Mouse (Mus musculus) lung, embryonic 16.5 days (tissue): ENCODE data around the gene Sbpl. TPM values are rescaled to one million over a fixed set of nuclear protein-coding genes. Genes with fewer than 3 reads are reported as not detected.
"Not testable (repeated sequence)": the region's sequence is repeated elsewhere in the genome, so short reads cannot be mapped to it uniquely, and the experiment has no call there.

Experiments
- ATAC-seq: fragments of 200-750 bp; cut with Nextera tagmentation; 2 replicates; pipeline ENCODE4 v1.8.0; 2017; ENCODE audit warnings: low read depth, mild to moderate bottlenecking, moderate library complexity
- H3K27ac ChIP-seq: fragments of 300-500 bp; sonication (generic); 2 replicates; pipeline ENCODE4 v1.5.1; 2014; ENCODE audit warnings: mild to moderate bottlenecking, control low read depth, low read length
- H3K27me3 ChIP-seq: fragments of 300-500 bp; sonication (generic); 2 replicates; pipeline ENCODE4 v1.6.1; 2014; ENCODE audit warnings: low read depth, low read length, mixed read lengths; ENCODE audit not compliant: control insufficient read depth, insufficient read depth
- H3K36me3 ChIP-seq: fragments of 300-500 bp; sonication (generic); 2 replicates; pipeline ENCODE4 v1.6.1; 2014; ENCODE audit warnings: low read length; ENCODE audit not compliant: control insufficient read depth, insufficient read depth
- H3K4me1 ChIP-seq: fragments of 300-500 bp; sonication (generic); replicated peaks from 2 replicates; pipeline ENCODE4 v1.6.1; 2014; ENCODE audit warnings: low read length, mixed read lengths; ENCODE audit not compliant: control insufficient read depth, insufficient read depth
- H3K4me2 ChIP-seq: fragments of 300-500 bp; sonication (generic); 2 replicates; pipeline ENCODE4 v1.6.1; 2014; ENCODE audit warnings: low read depth, low read length, control low read depth
- H3K4me3 ChIP-seq: fragments of 300-500 bp; sonication (generic); 2 replicates; pipeline ENCODE4 v1.5.1; 2014; ENCODE audit warnings: mild to moderate bottlenecking, low read length, control low read depth
- H3K9ac ChIP-seq: fragments of 300-500 bp; sonication (generic); 2 replicates; pipeline ENCODE4 v1.6.1; 2014; ENCODE audit warnings: low read length, control low read depth
- H3K9me3 ChIP-seq: fragments of 300-500 bp; sonication (generic); 2 replicates; pipeline ENCODE4 v1.6.1; 2016; ENCODE audit warnings: low read length; ENCODE audit not compliant: control insufficient read depth
- WGBS: fragments of 180-500 bp; shearing (Covaris S2); extraction: QIAGEN DNeasy Blood & Tissue Kit; methylation state at CpG from one replicate; pipeline ENCODE4 v1.1.7; 2014; 5-methylcytosine and 5-hydroxymethylcytosine counted together
- polyA plus RNA-seq: library from polyadenylated mRNA; unstranded; fragments of >200 nt; fragmentation: Nextera tagmentation; extraction: Ambion mirVana; gene quantifications from 2 replicates; pipeline ENCODE4 v1.2.1, GENCODE M21; 2015

The Sbpl gene
- polyA plus RNA-seq, 1 experiment from 2014 or later: not detected

- Histone ChIP-seq H3K27me3 (no peaks in the 10 kb centered on the region), H3K4me1 (no peaks in the 10 kb centered on the region), H3K4me2 (no peak overlapping the region), H3K27ac (no peak overlapping the region), H3K4me3 (no peak overlapping the region), H3K9me3 (no peaks in the 10 kb centered on the region), H3K36me3 (no peaks in the 10 kb centered on the region), H3K9ac (no peak overlapping the region)
- WGBS: 50% methylated on average over 5 of the region's 5 CpGs
- ATAC-seq: peak; percentile 31
These were observed 23.9 kb downstream of the Sbpl start for GRCm38 (mm10) chr17:23931157-23931556.

- H3K4me2 ChIP-seq: peak overlapping the region; percentile 97
- peak overlapping the region; percentile 83 for H3K9ac ChIP-seq
- H3K9me3 ChIP-seq: no peaks in the 10 kb centered on the region
- WGBS: under 1% methylated on average over 14 of the region's 14 CpGs
- H3K36me3 ChIP-seq: no peaks in the 10 kb centered on the region
- no peaks in the 10 kb centered on the region for H3K27me3 ChIP-seq
- peak overlapping the region; percentile 98 for H3K27ac ChIP-seq
- peak overlapping the region; percentile 66 for H3K4me3 ChIP-seq
- peak; percentile 86 for ATAC-seq
- H3K4me1 ChIP-seq: peaks cover 8% of the 10 kb centered on the region
These were observed 30.0 kb downstream of the Sbpl start for GRCm38 (mm10) chr17:23925090-23925493.

- Histone ChIP-seq H3K9me3 (no peaks in the 10 kb centered on the region), H3K4me3 (peak overlapping the region; percentile 66), H3K27me3 (no peaks in the 10 kb centered on the region), H3K27ac (peak overlapping the region; percentile 98), H3K9ac (peak overlapping the region; percentile 83), H3K4me1 (peaks cover 8% of the 10 kb centered on the region), H3K36me3 (no peaks in the 10 kb centered on the region), H3K4me2 (peak overlapping the region; percentile 97)
- WGBS: under 1% methylated on average over 29 of the region's 29 CpGs
- ATAC-seq: peak; percentile 99
These were observed 30.5 kb downstream of the Sbpl start for GRCm38 (mm10) chr17:23924531-23925007.

GRCm38 (mm10) chr17:23917158-23917557, 37.9 kb downstream of the Sbpl start, which contains the start of gene Dcpp3:
Gene Dcpp3 (plus strand): TSS chr17:23917458.
- WGBS: 40% methylated on average over 4 of the region's 4 CpGs
- H3K4me2 ChIP-seq, ATAC-seq, H3K27ac ChIP-seq, H3K4me1 ChIP-seq, H3K9ac ChIP-seq, H3K9me3 ChIP-seq, H3K4me3 ChIP-seq, H3K36me3 ChIP-seq, H3K27me3 ChIP-seq: not testable (repeated sequence)

Other genes starting within 250 kb of the Sbpl start
- 0.14 TPM in 1 of 2 replicates, not detected in the other for gene 1520401A03Rik, start 232.5 kb downstream of the Sbpl start, polyA plus RNA-seq
- 58.2 and 58.8 TPM in 2 replicates for gene Pkmyt1, start 228.9 kb downstream of the Sbpl start, polyA plus RNA-seq
- gene Paqr4, start 214.4 kb downstream of the Sbpl start, polyA plus RNA-seq: 51.8 and 52.7 TPM in 2 replicates
- gene Kremen2, start 209.4 kb downstream of the Sbpl start, polyA plus RNA-seq: 0.25 and 0.83 TPM in 2 replicates
- 61.3 and 65.2 TPM in 2 replicates for gene Flywch1, start 183.7 kb downstream of the Sbpl start, polyA plus RNA-seq
- gene Flywch2, start 169.2 kb downstream of the Sbpl start, polyA plus RNA-seq: 29.0 and 31.4 TPM in 2 replicates
- gene Srrm2, start 164.7 kb downstream of the Sbpl start, polyA plus RNA-seq: 411 and 414 TPM in 2 replicates
- 980 and 1,001 TPM in 2 replicates for gene Elob, start 126.1 kb downstream of the Sbpl start, polyA plus RNA-seq
- not detected in 2 replicates for gene Prss33, start 119.2 kb downstream of the Sbpl start, polyA plus RNA-seq
- gene Prss32, start 111.4 kb downstream of the Sbpl start, polyA plus RNA-seq: 0.41 TPM in 1 of 2 replicates, not detected in the other
- 0.75 and 0.99 TPM in 2 replicates for gene Prss41, start 111.1 kb downstream of the Sbpl start, polyA plus RNA-seq
- not detected in 2 replicates for gene Prss21, start 87.2 kb downstream of the Sbpl start, polyA plus RNA-seq
- not detected in 2 replicates for gene Dcpp1, start 74.4 kb downstream of the Sbpl start, polyA plus RNA-seq
- not detected in 2 replicates for gene Dcpp2, start 74.4 kb downstream of the Sbpl start, polyA plus RNA-seq
- 0.88 and 2.0 TPM in 2 replicates for gene Dcpp3, start 37.8 kb downstream of the Sbpl start, polyA plus RNA-seq
- not detected in 2 replicates for gene Sbp, start 13.6 kb downstream of the Sbpl start, polyA plus RNA-seq
- gene Prss30, start 25.3 kb upstream of the Sbpl start, polyA plus RNA-seq: 0.14 TPM in 1 of 2 replicates, not detected in the other
- gene Prss22, start 42.8 kb upstream of the Sbpl start, polyA plus RNA-seq: 1.1 and 1.5 TPM in 2 replicates
- 0.11 and 0.28 TPM in 2 replicates for gene Prss27, start 82.9 kb upstream of the Sbpl start, polyA plus RNA-seq
- gene Kctd5, start 118.2 kb upstream of the Sbpl start, polyA plus RNA-seq: 53.1 and 59.4 TPM in 2 replicates
- gene Pdpk1, start 195.7 kb upstream of the Sbpl start, polyA plus RNA-seq: 33.1 and 34.9 TPM in 2 replicates
- gene Amdhd2, start 208.5 kb upstream of the Sbpl start, polyA plus RNA-seq: 30.8 TPM in 2 replicates
- gene Atp6v0c, start 214.4 kb upstream of the Sbpl start, polyA plus RNA-seq: 462 and 486 TPM in 2 replicates